Mouse (Mus musculus) gastrocnemius, postnatal 36 days (tissue): ENCODE measurements at regions not wholly inside any gene's neighbourhood (a gene's known extent, or its start where the extent isn't known, plus 50 kb on each side); places are given as distances from the start of the nearest gene placed in this dataset.

Source experiments
- DNase-seq, 2 experiments: peaks; one replicate each; pipeline ENCODE4 v3.0.0; 2022
- intact Hi-C: fragments of 180-260 bp; cut with DNase I; formaldehyde crosslinking; loops from one replicate; pipeline ENCODE4 v1.15.1; 2025

- DNase-seq: no peak
- intact Hi-C loops: no loop called here
Measured at GRCm38 (mm10) chr15:7572221-7572620, 174.0 kb upstream of the Egflam start.

GRCm38 (mm10) chr15:7574264-7574663, 176.1 kb upstream of the Egflam start:
- intact Hi-C loops: no loop called here
- no peak for DNase-seq

GRCm38 (mm10) chr15:7574811-7575210, 176.6 kb upstream of the Egflam start:
- intact Hi-C loops: no loop called here
- no peak for DNase-seq

GRCm38 (mm10) chr15:7578439-7578838, 180.2 kb upstream of the Egflam start:
- no peak for DNase-seq
- intact Hi-C loops: no loop called here

GRCm38 (mm10) chr15:7587210-7587609, 189.0 kb upstream of the Egflam start:
- no peak for DNase-seq
- intact Hi-C loops: no loop called here

GRCm38 (mm10) chr15:7591486-7591885, 193.3 kb upstream of the Egflam start:
- DNase-seq: no peak
- intact Hi-C loops: no loop called here

GRCm38 (mm10) chr15:7597335-7597734, 199.1 kb upstream of the Egflam start:
- no peak for DNase-seq
- intact Hi-C loops: no loop called here

- no peak for DNase-seq
- intact Hi-C loops: no loop called here
Measured at GRCm38 (mm10) chr15:7597805-7598204, 199.6 kb upstream of the Egflam start.

- no peak for DNase-seq
- intact Hi-C loops: no loop called here
Measured at GRCm38 (mm10) chr15:7601540-7601939, 203.3 kb upstream of the Egflam start.

GRCm38 (mm10) chr15:7604847-7605246, 205.8 kb upstream of the Gdnf start:
- no peak for DNase-seq
- intact Hi-C loops: no loop called here

- intact Hi-C loops: no loop called here
- DNase-seq: no peak
Measured at GRCm38 (mm10) chr15:7617954-7618353, 192.7 kb upstream of the Gdnf start.

- intact Hi-C loops: no loop called here
- no peak for DNase-seq
Measured at GRCm38 (mm10) chr15:7623026-7623425, 187.6 kb upstream of the Gdnf start.

GRCm38 (mm10) chr15:7624689-7625472, 185.8 kb upstream of the Gdnf start:
- intact Hi-C loops: no loop called here

GRCm38 (mm10) chr15:7629826-7630225, 180.8 kb upstream of the Gdnf start:
- DNase-seq: no peak
- intact Hi-C loops: no loop called here

More at GRCm38 (mm10) chr15:7624689-7625472, 185.8 kb upstream of the Gdnf start:
- DNase-seq: no peak

- intact Hi-C loops: no loop called here
Measured at GRCm38 (mm10) chr15:7635234-7635633, 175.4 kb upstream of the Gdnf start.

GRCm38 (mm10) chr15:7639444-7639843, 171.2 kb upstream of the Gdnf start:
- DNase-seq: no peak
- intact Hi-C loops: no loop called here

More at GRCm38 (mm10) chr15:7635234-7635633, 175.4 kb upstream of the Gdnf start:
- no peak for DNase-seq

GRCm38 (mm10) chr15:7642075-7642474, 168.6 kb upstream of the Gdnf start:
- intact Hi-C loops: no loop called here
- no peak for DNase-seq

GRCm38 (mm10) chr15:7650705-7651104, 159.9 kb upstream of the Gdnf start:
- no peak for DNase-seq
- intact Hi-C loops: no loop called here

- intact Hi-C loops: no loop called here
Measured at GRCm38 (mm10) chr15:7663888-7664287, 146.8 kb upstream of the Gdnf start.

GRCm38 (mm10) chr15:7669631-7670030, 141.0 kb upstream of the Gdnf start:
- intact Hi-C loops: no loop called here
- no peak for DNase-seq

More at GRCm38 (mm10) chr15:7663888-7664287, 146.8 kb upstream of the Gdnf start:
- DNase-seq: no peak

- intact Hi-C loops: no loop called here
- DNase-seq: no peak
Measured at GRCm38 (mm10) chr15:7676970-7677369, 133.7 kb upstream of the Gdnf start.

- intact Hi-C loops: no loop called here
- DNase-seq: no peak
Measured at GRCm38 (mm10) chr15:7678711-7679110, 131.9 kb upstream of the Gdnf start.

GRCm38 (mm10) chr15:7681011-7681410, 129.6 kb upstream of the Gdnf start:
- DNase-seq: no peak
- intact Hi-C loops: no loop called here
